Mouse (Mus musculus): ENCODE data around the gene Tars2.

GRCm38 (mm10) chr3:95696360-95696759, 63.6 kb downstream of the Tars2 start:
- TF ChIP-seq POLR2A (IDR thresholded peaks at IDR 0.05; ENCODE audit: low read depth, low read length), result no peak
- TF ChIP-seq CTCF (conservative IDR thresholded peaks at IDR 0.05; ENCODE audit: insufficient read depth, insufficient read length, low read depth, low read length), result no peak

Measured in kidney, adult 2 months (tissue).